Mouse (Mus musculus): Measurements from ENCODE around the gene Rmnd5a.
"Not testable (repeated sequence)": the region's sequence is repeated elsewhere in the genome, so short reads cannot be mapped to it uniquely, and the experiment has no call there.

The Rmnd5a gene

GRCm38 (mm10) chr6:71440492-71441250 lies at the start of gene Rmnd5a:
Rmnd5a (minus strand) TSS chr6:71440637.
- DNase-seq = peak; percentile 100

- no peak for DNase-seq
Observed at GRCm38 (mm10) chr6:71487966-71488365, 47.5 kb upstream of the Rmnd5a start.

- no peak for DNase-seq
Observed at GRCm38 (mm10) chr6:71486867-71487266, 46.4 kb upstream of the Rmnd5a start.

- DNase-seq = no peak
Observed at GRCm38 (mm10) chr6:71486226-71486625, 45.8 kb upstream of the Rmnd5a start.

GRCm38 (mm10) chr6:71485246-71485645 lies 44.8 kb upstream of the Rmnd5a start:
- no peak for DNase-seq

- DNase-seq = no peak
Observed at GRCm38 (mm10) chr6:71481136-71481535, 40.7 kb upstream of the Rmnd5a start.

GRCm38 (mm10) chr6:71480136-71480535 lies 39.7 kb upstream of the Rmnd5a start:
- no peak for DNase-seq

- DNase-seq = not testable (repeated sequence)
Observed at GRCm38 (mm10) chr6:71479588-71479987, 39.2 kb upstream of the Rmnd5a start.

- DNase-seq = not testable (repeated sequence)
Observed at GRCm38 (mm10) chr6:71478816-71479568, 38.6 kb upstream of the Rmnd5a start.

- DNase-seq = no peak
Observed at GRCm38 (mm10) chr6:71476783-71477182, 36.3 kb upstream of the Rmnd5a start.

- DNase-seq = no peak
Observed at GRCm38 (mm10) chr6:71475604-71476003, 35.2 kb upstream of the Rmnd5a start.

- DNase-seq = no peak
Observed at GRCm38 (mm10) chr6:71472786-71473185, 32.3 kb upstream of the Rmnd5a start.

GRCm38 (mm10) chr6:71471830-71472520 lies 31.5 kb upstream of the Rmnd5a start:
- no peak for DNase-seq

GRCm38 (mm10) chr6:71469291-71469690 lies 28.9 kb upstream of the Rmnd5a start:
- DNase-seq = no peak

GRCm38 (mm10) chr6:71467766-71468165 lies 27.3 kb upstream of the Rmnd5a start:
- no peak for DNase-seq

- DNase-seq = no peak
Observed at GRCm38 (mm10) chr6:71465146-71465545, 24.7 kb upstream of the Rmnd5a start.

GRCm38 (mm10) chr6:71457956-71458608 lies 17.6 kb upstream of the Rmnd5a start:
- no peak for DNase-seq

- not testable (repeated sequence) for DNase-seq
Observed at GRCm38 (mm10) chr6:71453983-71454739, 13.7 kb upstream of the Rmnd5a start.

- no peak for DNase-seq
Observed at GRCm38 (mm10) chr6:71452792-71453191, 12.4 kb upstream of the Rmnd5a start.

GRCm38 (mm10) chr6:71445560-71445959 lies 5.1 kb upstream of the Rmnd5a start:
- DNase-seq = no peak

GRCm38 (mm10) chr6:71444756-71445155 lies 4.3 kb upstream of the Rmnd5a start:
- no peak for DNase-seq

- no peak for DNase-seq
Observed at GRCm38 (mm10) chr6:71442130-71442529, 1.7 kb upstream of the Rmnd5a start.

Measured in thymus, postnatal 14 days (tissue).